Mouse (Mus musculus): ENCODE results near the gene Cers2. TPM values are rescaled to one million over a fixed set of nuclear protein-coding genes. Genes with fewer than 3 reads are reported as not detected.

The Cers2 gene
- total and polyA plus RNA-seq, 3 experiments: 70.6 to 105 (median 89.8) TPM

DNA sequence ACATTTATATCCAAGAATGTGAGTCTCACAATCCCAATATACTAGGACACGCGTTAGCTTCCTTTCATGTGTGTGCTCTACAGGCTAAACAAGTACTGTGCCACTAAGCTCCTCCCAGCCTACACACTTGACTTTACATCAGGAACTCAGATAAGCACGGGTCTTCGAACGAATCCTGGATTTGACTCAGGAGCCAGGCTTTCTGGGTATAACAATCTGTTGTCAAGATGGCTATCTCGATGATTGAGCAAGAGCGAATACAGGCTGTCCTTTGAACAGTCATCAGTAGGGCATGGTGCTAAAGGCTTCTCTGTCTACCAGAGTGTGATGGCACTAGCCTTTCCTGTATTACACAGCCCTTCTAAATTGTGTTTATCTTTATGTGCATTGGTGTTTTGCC, 16.6 kb upstream of the Cers2 start:
- Histone ChIP-seq H3K4me2 (ENCODE audit: insufficient read depth, low read depth, poor library complexity, severe bottlenecking) (no peak overlapping the region), H3K27ac (ENCODE audit: insufficient read depth, low read depth) (no peak overlapping the region), H3K9ac (ENCODE audit: insufficient read depth, low read depth) (no peak overlapping the region), H3K4me3 (replicated peaks in 1 of 3; ENCODE audit: low read depth in 2 of 3, low read length in 2 of 3, poor library complexity in 1 of 3) (no peak overlapping the region), H3K27me3 (replicated peaks) (no peaks in the 10 kb centered on the region), H3K36me3 (replicated peaks in 1 of 2; ENCODE audit: control insufficient read depth in 1 of 2, insufficient read depth in 1 of 2, low read length in 1 of 2) (peaks cover 21 to 74% of the 10 kb centered on the region in 2 experiments), H3K4me1 (ENCODE audit: control insufficient read depth in 1 of 2, insufficient read depth in 2 of 2) (peaks cover 0 to 16% of the 10 kb centered on the region in 2 experiments; a peak in 3 of 4 replicates), H3K9me3 (replicated peaks; ENCODE audit: low read length) (no peaks in the 10 kb centered on the region), H3K79me2 (replicated peaks; ENCODE audit: control insufficient read depth, extremely low read depth, insufficient read depth, poor library complexity, severe bottlenecking) (no peaks in the 10 kb centered on the region)
- in situ Hi-C loops (cut with MboI; ENCODE audit: low pct_ligation_motif_present, low pct_unique_long_range_greater_than_20kb, low sequenced_read_pairs) (no loop called here), dilution Hi-C loops (cut with MboI; ENCODE audit: extremely low pct_ligation_motif_present, extremely low pct_unique_long_range_greater_than_20kb, low sequenced_read_pairs) (no loop called here)
- no peak for DNase-seq (ENCODE audit: extremely low read depth)
- TF ChIP-seq ELF1 (IDR thresholded peaks at IDR 0.05; ENCODE audit: low read depth, low read length) (no peak), MAZ (IDR thresholded peaks at IDR 0.05; ENCODE audit: low read depth, low read length) (no peak), ZMIZ1 (IDR thresholded peaks at IDR 0.05; ENCODE audit: low read depth, low read length) (no peak), CTCF (conservative IDR thresholded peaks at IDR 0.05 in 1 of 2, IDR thresholded peaks at IDR 0.05 in 1 of 2; ENCODE audit: low read depth in 2 of 2, low read length in 2 of 2) (no peak), CHD2 (IDR thresholded peaks at IDR 0.05; ENCODE audit: low read length) (no peak), ZKSCAN1 (IDR thresholded peaks at IDR 0.05; ENCODE audit: borderline replicate concordance, low read depth, low read length) (no peak), MYC (IDR thresholded peaks at IDR 0.05; ENCODE audit: low read depth, low read length) (no peak), SMC3 (IDR thresholded peaks at IDR 0.05; ENCODE audit: low read depth, low read length) (no peak), MEF2A (IDR thresholded peaks at IDR 0.05; ENCODE audit: borderline replicate concordance, low read depth, low read length) (no peak), MXI1 (IDR thresholded peaks at IDR 0.05; ENCODE audit: low read depth, low read length) (no peak), POLR2A (IDR thresholded peaks at IDR 0.05; ENCODE audit: low read depth, low read length) (no peak), JUND (conservative IDR thresholded peaks at IDR 0.05; ENCODE audit: low read depth, low read length) (no peak), GABPA (IDR thresholded peaks at IDR 0.05; ENCODE audit: insufficient replicate concordance, low read depth, low read length) (no peak)

DNA sequence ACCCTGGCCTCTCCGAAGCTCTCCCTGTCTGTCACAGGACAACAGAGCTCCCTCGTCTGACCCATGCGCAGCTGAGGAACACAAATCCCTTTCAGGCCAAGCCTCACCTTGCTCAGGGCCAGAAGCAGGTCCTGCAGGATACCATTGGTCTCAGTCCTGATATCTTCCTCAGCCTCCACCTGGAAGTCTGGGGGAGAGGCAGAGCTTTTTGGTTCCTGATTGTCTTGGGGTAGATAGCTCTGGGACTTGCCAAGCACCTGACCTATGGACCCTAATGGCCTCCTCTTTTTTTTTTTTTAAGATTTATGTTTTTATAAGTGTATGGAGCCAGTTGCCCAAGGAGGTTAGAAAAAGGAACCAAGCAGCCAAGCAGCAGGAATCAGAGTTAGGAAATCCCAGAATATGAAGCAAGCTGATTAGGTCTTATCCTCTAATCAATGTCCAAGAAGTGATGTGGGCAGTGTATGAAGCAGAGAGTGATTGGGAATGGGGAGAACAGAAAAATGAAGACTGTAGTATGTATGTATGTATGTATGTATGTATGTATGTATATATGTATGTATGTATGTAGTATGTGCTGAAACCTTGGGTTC, 13.3 kb upstream of the Cers2 start:
- no peak overlapping the region for H3K4me3 ChIP-seq (replicated peaks in 1 of 3; ENCODE audit: low read depth in 2 of 3, low read length in 2 of 3, poor library complexity in 1 of 3)
- peaks cover 4 to 65% of the 10 kb centered on the region in 2 experiments for H3K36me3 ChIP-seq (replicated peaks in 1 of 2; ENCODE audit: control insufficient read depth in 1 of 2, insufficient read depth in 1 of 2, low read length in 1 of 2)
- no peaks in the 10 kb centered on the region for H3K27me3 ChIP-seq (replicated peaks)
- in situ Hi-C loops (cut with MboI; ENCODE audit: low pct_ligation_motif_present, low pct_unique_long_range_greater_than_20kb, low sequenced_read_pairs) (no loop called here), dilution Hi-C loops (cut with MboI; ENCODE audit: extremely low pct_ligation_motif_present, extremely low pct_unique_long_range_greater_than_20kb, low sequenced_read_pairs) (no loop called here)
- TF ChIP-seq CHD2 (IDR thresholded peaks at IDR 0.05; ENCODE audit: low read length) (no peak), KAT2A (IDR thresholded peaks at IDR 0.05; ENCODE audit: insufficient replicate concordance, low read length) (no peak), USF2 (conservative IDR thresholded peaks at IDR 0.05; ENCODE audit: low read depth, low read length) (no peak), POLR2AphosphoS2 (IDR thresholded peaks at IDR 0.05; ENCODE audit: low read depth, low read length) (no peak), ZNF384 (IDR thresholded peaks at IDR 0.05; ENCODE audit: low read depth, low read length) (no peak), E2F4 (IDR thresholded peaks at IDR 0.05; ENCODE audit: insufficient replicate concordance, low read depth, low read length) (no peak), ELF1 (IDR thresholded peaks at IDR 0.05; ENCODE audit: low read depth, low read length) (no peak), MYC (IDR thresholded peaks at IDR 0.05; ENCODE audit: low read depth, low read length) (no peak), UBTF (IDR thresholded peaks at IDR 0.05; ENCODE audit: low read depth, low read length) (no peak), ZKSCAN1 (IDR thresholded peaks at IDR 0.05; ENCODE audit: borderline replicate concordance, low read depth, low read length) (no peak), TCF12 (IDR thresholded peaks at IDR 0.05; ENCODE audit: low read depth, low read length) (no peak)
- H3K4me2 ChIP-seq (ENCODE audit: insufficient read depth, low read depth, poor library complexity, severe bottlenecking): no peak overlapping the region
- DNase-seq (ENCODE audit: extremely low read depth): no peak
- H3K9me3 ChIP-seq (replicated peaks; ENCODE audit: low read length): no peaks in the 10 kb centered on the region
- H3K9ac ChIP-seq (ENCODE audit: insufficient read depth, low read depth): no peak overlapping the region
- no peaks in the 10 kb centered on the region for H3K79me2 ChIP-seq (replicated peaks; ENCODE audit: control insufficient read depth, extremely low read depth, insufficient read depth, poor library complexity, severe bottlenecking)
- H3K27ac ChIP-seq (ENCODE audit: insufficient read depth, low read depth): no peak overlapping the region
- H3K4me1 ChIP-seq (ENCODE audit: control insufficient read depth in 1 of 2, insufficient read depth in 2 of 2): peaks cover 0 to 2% of the 10 kb centered on the region in 2 experiments; a peak in 1 of 4 replicates
